Mouse (Mus musculus) forebrain, embryonic 13.5 days (tissue): ENCODE measurements around the gene Zbtb38. TPM values are rescaled to one million over a fixed set of nuclear protein-coding genes. Genes with fewer than 3 reads are reported as not detected.

Experiments
- ATAC-seq: fragments of 200-750 bp; cut with Nextera tagmentation; 2 replicates; pipeline ENCODE4 v1.8.0; 2017
- H3K27ac ChIP-seq: fragments of 300-500 bp; sonication (generic); 2 replicates; pipeline ENCODE4 v1.5.1; 2015; ENCODE audit warnings: inconsistent platforms, mild to moderate bottlenecking, moderate library complexity
- H3K27me3 ChIP-seq: fragments of 300-500 bp; sonication (generic); 2 replicates; pipeline ENCODE4 v1.6.1; 2015; ENCODE audit warnings: mild to moderate bottlenecking, inconsistent platforms
- H3K36me3 ChIP-seq: fragments of 300-500 bp; sonication (generic); 2 replicates; pipeline ENCODE4 v1.6.1; 2015; ENCODE audit warnings: mild to moderate bottlenecking, inconsistent platforms; ENCODE audit not compliant: poor library complexity, severe bottlenecking
- H3K4me1 ChIP-seq: fragments of 300-500 bp; sonication (generic); 2 replicates; pipeline ENCODE4 v1.6.1; 2015; ENCODE audit warnings: inconsistent platforms
- H3K4me2 ChIP-seq: fragments of 300-500 bp; sonication (generic); 2 replicates; pipeline ENCODE4 v1.6.1; 2015; ENCODE audit warnings: inconsistent platforms, mild to moderate bottlenecking, moderate library complexity
- H3K4me3 ChIP-seq: fragments of 300-500 bp; sonication (generic); 2 replicates; pipeline ENCODE4 v1.5.1; 2015; ENCODE audit warnings: mild to moderate bottlenecking, inconsistent platforms
- H3K9ac ChIP-seq: fragments of 300-500 bp; sonication (generic); 2 replicates; pipeline ENCODE4 v1.6.1; 2015; ENCODE audit warnings: mild to moderate bottlenecking, inconsistent platforms
- H3K9me3 ChIP-seq: fragments of 300-500 bp; sonication (generic); replicated peaks from 2 replicates; pipeline ENCODE4 v1.6.1; 2016; ENCODE audit warnings: inconsistent platforms
- WGBS: fragments of 180-500 bp; shearing (Covaris S2); methylation state at CpG from one replicate; pipeline ENCODE4 v1.1.7; 2015; 5-methylcytosine and 5-hydroxymethylcytosine counted together
- polyA plus RNA-seq: library from polyadenylated mRNA; unstranded; fragments of >200 nt; fragmentation: Nextera tagmentation; extraction: Ambion mirVana; gene quantifications from 2 replicates; pipeline ENCODE4 v1.2.1, GENCODE M21; 2015

Zbtb38 gene
- polyA plus RNA-seq, 1 experiment from 2014 or later = 30.5 TPM

GRCm38 (mm10) chr9:96755761-96756160 lies 3.1 kb upstream of the Zbtb38 start:
- no peak for ATAC-seq
- no peaks in the 10 kb centered on the region for H3K27me3 ChIP-seq
- no peak overlapping the region for H3K27ac ChIP-seq
- H3K4me1 ChIP-seq = peaks cover 11% of the 10 kb centered on the region; the same call in 1 of the 2 replicates
- 88% methylated on average over 11 of the region's 11 CpGs for WGBS
- no peak overlapping the region for H3K4me3 ChIP-seq
- H3K9me3 ChIP-seq = no peaks in the 10 kb centered on the region
- no peaks in the 10 kb centered on the region for H3K36me3 ChIP-seq
- no peak overlapping the region for H3K9ac ChIP-seq
- no peak overlapping the region for H3K4me2 ChIP-seq

GRCm38 (mm10) chr9:96754625-96754969 lies 2.0 kb upstream of the Zbtb38 start:
- no peak overlapping the region for H3K4me3 ChIP-seq
- H3K36me3 ChIP-seq = no peaks in the 10 kb centered on the region
- H3K27ac ChIP-seq = no peak overlapping the region
- H3K4me2 ChIP-seq = no peak overlapping the region
- WGBS = 61% methylated on average over 1 of the region's 1 CpGs
- H3K27me3 ChIP-seq = no peaks in the 10 kb centered on the region
- ATAC-seq = no peak
- no peak overlapping the region for H3K9ac ChIP-seq
- no peaks in the 10 kb centered on the region for H3K9me3 ChIP-seq
- peaks cover 11% of the 10 kb centered on the region; the same call in 1 of the 2 replicates for H3K4me1 ChIP-seq

- no peaks in the 10 kb centered on the region for H3K36me3 ChIP-seq
- no peaks in the 10 kb centered on the region for H3K27me3 ChIP-seq
- H3K4me3 ChIP-seq = no peak overlapping the region
- H3K4me1 ChIP-seq = peaks cover 11% of the 10 kb centered on the region; the same call in 1 of the 2 replicates
- no peak overlapping the region for H3K9ac ChIP-seq
- H3K9me3 ChIP-seq = no peaks in the 10 kb centered on the region
- H3K4me2 ChIP-seq = no peak overlapping the region
- no peak for ATAC-seq
- no peak overlapping the region for H3K27ac ChIP-seq
- WGBS = 89% methylated on average over 11 of the region's 11 CpGs
Measured at GRCm38 (mm10) chr9:96753921-96754624, 1.4 kb upstream of the Zbtb38 start.

GRCm38 (mm10) chr9:96753392-96753791 lies 761 bp upstream of the Zbtb38 start:
- H3K9ac ChIP-seq = no peak overlapping the region
- WGBS = 91% methylated on average over 8 of the region's 8 CpGs
- ATAC-seq = no peak
- peaks cover 8% of the 10 kb centered on the region; the same call in 1 of the 2 replicates for H3K4me1 ChIP-seq
- H3K4me3 ChIP-seq = no peak overlapping the region
- no peak overlapping the region for H3K27ac ChIP-seq
- no peaks in the 10 kb centered on the region for H3K27me3 ChIP-seq
- no peak overlapping the region for H3K4me2 ChIP-seq
- H3K9me3 ChIP-seq = no peaks in the 10 kb centered on the region
- no peaks in the 10 kb centered on the region for H3K36me3 ChIP-seq

- ATAC-seq = no peak
- Histone ChIP-seq H3K27me3 (no peaks in the 10 kb centered on the region), H3K4me1 (peaks cover 8% of the 10 kb centered on the region; the same call in 1 of the 2 replicates), H3K9me3 (no peaks in the 10 kb centered on the region), H3K4me3 (no peak overlapping the region), H3K27ac (no peak overlapping the region), H3K9ac (no peak overlapping the region), H3K4me2 (no peak overlapping the region), H3K36me3 (no peaks in the 10 kb centered on the region)
- 85% methylated on average over 15 of the region's 15 CpGs for WGBS
Measured at GRCm38 (mm10) chr9:96751821-96752602, 619 bp downstream of the Zbtb38 start.

GRCm38 (mm10) chr9:96750636-96751035 lies 2.0 kb downstream of the Zbtb38 start:
- no peak for ATAC-seq
- no peak overlapping the region for H3K4me3 ChIP-seq
- H3K9me3 ChIP-seq = no peaks in the 10 kb centered on the region
- no peaks in the 10 kb centered on the region for H3K36me3 ChIP-seq
- H3K27ac ChIP-seq = no peak overlapping the region
- whole genome bisulfite sequencing = 95% methylated on average over 11 of the region's 11 CpGs
- peaks cover 8% of the 10 kb centered on the region; the same call in 1 of the 2 replicates for H3K4me1 ChIP-seq
- H3K4me2 ChIP-seq = no peak overlapping the region
- H3K9ac ChIP-seq = no peak overlapping the region
- no peaks in the 10 kb centered on the region for H3K27me3 ChIP-seq

- H3K27ac ChIP-seq = no peak overlapping the region
- H3K9me3 ChIP-seq = no peaks in the 10 kb centered on the region
- no peak overlapping the region for H3K4me2 ChIP-seq
- WGBS = 98% methylated on average over 9 of the region's 9 CpGs
- H3K36me3 ChIP-seq = no peaks in the 10 kb centered on the region
- no peaks in the 10 kb centered on the region for H3K27me3 ChIP-seq
- ATAC-seq = no peak
- H3K4me3 ChIP-seq = no peak overlapping the region
- H3K4me1 ChIP-seq = no peaks in the 10 kb centered on the region
- H3K9ac ChIP-seq = no peak overlapping the region
Measured at GRCm38 (mm10) chr9:96746527-96746926, 6.1 kb downstream of the Zbtb38 start.

- WGBS = 88% methylated on average over 2 of the region's 2 CpGs
- no peak overlapping the region for H3K9ac ChIP-seq
- no peaks in the 10 kb centered on the region for H3K36me3 ChIP-seq
- no peak overlapping the region for H3K4me2 ChIP-seq
- H3K4me3 ChIP-seq = no peak overlapping the region
- H3K4me1 ChIP-seq = peaks cover 4% of the 10 kb centered on the region; the same call in 1 of the 2 replicates
- no peak for ATAC-seq
- H3K27me3 ChIP-seq = no peaks in the 10 kb centered on the region
- no peaks in the 10 kb centered on the region for H3K9me3 ChIP-seq
- H3K27ac ChIP-seq = no peak overlapping the region
Measured at GRCm38 (mm10) chr9:96744909-96745308, 7.7 kb downstream of the Zbtb38 start.

- WGBS = 77% methylated on average over 17 of the region's 17 CpGs
- H3K27ac ChIP-seq = no peak overlapping the region
Measured at GRCm38 (mm10) chr9:96741365-96742085, 11.1 kb downstream of the Zbtb38 start.

GRCm38 (mm10) chr9:96740712-96741364 lies 11.8 kb downstream of the Zbtb38 start:
- no peak for ATAC-seq
- H3K4me2 ChIP-seq = 0 out of 2 replicates have a peak overlapping the region, but pooled peaks have one; percentile 15
- H3K9me3 ChIP-seq = no peaks in the 10 kb centered on the region
- H3K4me1 ChIP-seq = peaks cover 8% of the 10 kb centered on the region
- no peak overlapping the region for H3K9ac ChIP-seq
- WGBS = 62% methylated on average over 15 of the region's 15 CpGs
- H3K27ac ChIP-seq = no peak overlapping the region
- H3K36me3 ChIP-seq = no peaks in the 10 kb centered on the region
- H3K27me3 ChIP-seq = no peaks in the 10 kb centered on the region
- no peak overlapping the region for H3K4me3 ChIP-seq

More at GRCm38 (mm10) chr9:96741365-96742085, 11.1 kb downstream of the Zbtb38 start:
- H3K4me2 ChIP-seq = 0 out of 2 replicates have a peak overlapping the region, but pooled peaks have one; percentile 15
- no peaks in the 10 kb centered on the region for H3K36me3 ChIP-seq
- no peaks in the 10 kb centered on the region for H3K27me3 ChIP-seq
- ATAC-seq = no peak
- H3K4me3 ChIP-seq = no peak overlapping the region
- H3K9me3 ChIP-seq = no peaks in the 10 kb centered on the region
- H3K4me1 ChIP-seq = peaks cover 8% of the 10 kb centered on the region
- H3K9ac ChIP-seq = no peak overlapping the region

- Histone ChIP-seq H3K4me3 (no peak overlapping the region), H3K4me1 (peaks cover 8% of the 10 kb centered on the region), H3K4me2 (no peak overlapping the region), H3K9ac (no peak overlapping the region), H3K36me3 (no peaks in the 10 kb centered on the region), H3K9me3 (no peaks in the 10 kb centered on the region), H3K27ac (no peak overlapping the region), H3K27me3 (no peaks in the 10 kb centered on the region)
- WGBS = 93% methylated on average over 22 of the region's 22 CpGs
- ATAC-seq = no peak
Measured at GRCm38 (mm10) chr9:96739808-96740711, 12.6 kb downstream of the Zbtb38 start.
